Mouse (Mus musculus): Measurements from ENCODE around the gene Tm4sf19. TPM values are rescaled to one million over a fixed set of nuclear protein-coding genes. Genes with fewer than 3 reads are reported as not detected.
A peak's percentile ranks its signal among the peaks of the same experiment; 100 is the strongest.

The Tm4sf19 gene
- 0.48 TPM in 1 of 2 replicates, not detected in the other for total RNA-seq (2014; rRNA removed)
- not detected in 2 replicates for polyA plus RNA-seq (2015; fragmentation: Nextera tagmentation; extraction: Ambion mirVana)

GRCm38 (mm10) chr16:32400267-32400666 is at the start of gene Tm4sf19:
TSS of gene Tm4sf19 (plus strand) at chr16:32400506.
- TF ChIP-seq CTCF (IDR thresholded peaks at IDR 0.05; ENCODE audit: low read depth): no peak
- Histone ChIP-seq H3K9ac (no peak within 1 kb of the TSS), H3K4me2 (ENCODE audit: low read depth) (no peak within 1 kb of the TSS), H3K36me3 (ENCODE audit: insufficient read depth) (no peaks in the 10 kb centered on the region), H3K27me3 (ENCODE audit: insufficient read depth, low read length) (no peaks in the 10 kb centered on the region), H3K4me1 (ENCODE audit: insufficient read depth) (no peaks in the 10 kb centered on the region), H3K9me3 (ENCODE audit: low read length) (no peaks in the 10 kb centered on the region), H3K27ac (ENCODE audit: low read depth, low read length) (no peak within 1 kb of the TSS), H3K4me3 (ENCODE audit: low read depth, low read length) (no peak within 1 kb of the TSS)
- DNase-seq (no peak), ATAC-seq (no peak)
- WGBS: 89% methylated on average over 7 of the region's 7 CpGs

GRCm38 (mm10) chr16:32350776-32351175 is 49.5 kb upstream of the Tm4sf19 start:
- Histone ChIP-seq H3K27ac (ENCODE audit: low read depth, low read length) (no peak overlapping the region), H3K4me1 (ENCODE audit: insufficient read depth) (no peaks in the 10 kb centered on the region), H3K36me3 (ENCODE audit: insufficient read depth) (peaks cover 15% of the 10 kb centered on the region), H3K27me3 (ENCODE audit: insufficient read depth, low read length) (no peaks in the 10 kb centered on the region), H3K9me3 (ENCODE audit: low read length) (no peaks in the 10 kb centered on the region), H3K4me3 (ENCODE audit: low read depth, low read length) (no peak overlapping the region), H3K4me2 (ENCODE audit: low read depth) (no peak overlapping the region), H3K9ac (no peak overlapping the region)
- ATAC-seq (no peak), DNase-seq (no peak)
- WGBS: 92% methylated on average over 3 of the region's 3 CpGs
- no peak for TF ChIP-seq CTCF (IDR thresholded peaks at IDR 0.05; ENCODE audit: low read depth)

- no peak for ATAC-seq
- 95% methylated on average over 2 of the region's 2 CpGs for WGBS
- no peaks in the 10 kb centered on the region for H3K9me3 ChIP-seq (ENCODE audit: low read length)
Observed at GRCm38 (mm10) chr16:32363530-32363929, 36.8 kb upstream of the Tm4sf19 start.

GRCm38 (mm10) chr16:32371351-32371750 is 29.0 kb upstream of the Tm4sf19 start:
- Histone ChIP-seq H3K27ac (ENCODE audit: low read depth, low read length) (no peak overlapping the region), H3K9me3 (ENCODE audit: low read length) (no peaks in the 10 kb centered on the region), H3K9ac (no peak overlapping the region), H3K27me3 (ENCODE audit: insufficient read depth, low read length) (no peaks in the 10 kb centered on the region), H3K4me2 (ENCODE audit: low read depth) (no peak overlapping the region), H3K4me1 (ENCODE audit: insufficient read depth) (no peaks in the 10 kb centered on the region), H3K36me3 (ENCODE audit: insufficient read depth) (peaks cover 26% of the 10 kb centered on the region), H3K4me3 (ENCODE audit: low read depth, low read length) (no peak overlapping the region)
- 88% methylated on average over 4 of the region's 4 CpGs for WGBS
- TF ChIP-seq CTCF (IDR thresholded peaks at IDR 0.05; ENCODE audit: low read depth): peak; percentile 50
- DNase-seq: no peak
- no peak for ATAC-seq

More at GRCm38 (mm10) chr16:32363530-32363929, 36.8 kb upstream of the Tm4sf19 start:
- TF ChIP-seq CTCF (IDR thresholded peaks at IDR 0.05; ENCODE audit: low read depth): no peak
- DNase-seq: no peak
- Histone ChIP-seq H3K4me1 (ENCODE audit: insufficient read depth) (no peaks in the 10 kb centered on the region), H3K27ac (ENCODE audit: low read depth, low read length) (no peak overlapping the region), H3K4me2 (ENCODE audit: low read depth) (no peak overlapping the region), H3K4me3 (ENCODE audit: low read depth, low read length) (no peak overlapping the region), H3K9ac (no peak overlapping the region), H3K27me3 (ENCODE audit: insufficient read depth, low read length) (no peaks in the 10 kb centered on the region), H3K36me3 (ENCODE audit: insufficient read depth) (peaks cover 8% of the 10 kb centered on the region)

- 92% methylated on average over 2 of the region's 2 CpGs for WGBS
- no peaks in the 10 kb centered on the region for H3K4me1 ChIP-seq (ENCODE audit: insufficient read depth)
- no peak for DNase-seq
- no peak for TF ChIP-seq CTCF (IDR thresholded peaks at IDR 0.05; ENCODE audit: low read depth)
- H3K9ac ChIP-seq: no peak overlapping the region
- no peak overlapping the region for H3K4me3 ChIP-seq (ENCODE audit: low read depth, low read length)
- no peak overlapping the region for H3K4me2 ChIP-seq (ENCODE audit: low read depth)
- H3K36me3 ChIP-seq (ENCODE audit: insufficient read depth): peaks cover 60% of the 10 kb centered on the region
- no peak overlapping the region for H3K27ac ChIP-seq (ENCODE audit: low read depth, low read length)
- ATAC-seq: no peak
- no peaks in the 10 kb centered on the region for H3K9me3 ChIP-seq (ENCODE audit: low read length)
- H3K27me3 ChIP-seq (ENCODE audit: insufficient read depth, low read length): no peaks in the 10 kb centered on the region
Observed at GRCm38 (mm10) chr16:32379575-32379974, 20.7 kb upstream of the Tm4sf19 start.

GRCm38 (mm10) chr16:32382901-32383300 is 17.4 kb upstream of the Tm4sf19 start:
- no peak for ATAC-seq
- no peaks in the 10 kb centered on the region for H3K27me3 ChIP-seq (ENCODE audit: insufficient read depth, low read length)
- no peaks in the 10 kb centered on the region for H3K4me1 ChIP-seq (ENCODE audit: insufficient read depth)
- no peak overlapping the region for H3K27ac ChIP-seq (ENCODE audit: low read depth, low read length)
- H3K4me3 ChIP-seq (ENCODE audit: low read depth, low read length): no peak overlapping the region
- DNase-seq: no peak
- peaks cover 53% of the 10 kb centered on the region for H3K36me3 ChIP-seq (ENCODE audit: insufficient read depth)
- no peaks in the 10 kb centered on the region for H3K9me3 ChIP-seq (ENCODE audit: low read length)
- no peak overlapping the region for H3K9ac ChIP-seq
- no peak for TF ChIP-seq CTCF (IDR thresholded peaks at IDR 0.05; ENCODE audit: low read depth)
- H3K4me2 ChIP-seq (ENCODE audit: low read depth): no peak overlapping the region

GRCm38 (mm10) chr16:32384885-32385284 is 15.4 kb upstream of the Tm4sf19 start:
- no peak overlapping the region for H3K27ac ChIP-seq (ENCODE audit: low read depth, low read length)
- no peak overlapping the region for H3K4me3 ChIP-seq (ENCODE audit: low read depth, low read length)
- H3K4me2 ChIP-seq (ENCODE audit: low read depth): no peak overlapping the region
- no peak for TF ChIP-seq CTCF (IDR thresholded peaks at IDR 0.05; ENCODE audit: low read depth)
- H3K9ac ChIP-seq: no peak overlapping the region
- 91% methylated on average over 2 of the region's 2 CpGs for WGBS
- H3K36me3 ChIP-seq (ENCODE audit: insufficient read depth): peaks cover 37% of the 10 kb centered on the region
- no peaks in the 10 kb centered on the region for H3K27me3 ChIP-seq (ENCODE audit: insufficient read depth, low read length)
- no peaks in the 10 kb centered on the region for H3K4me1 ChIP-seq (ENCODE audit: insufficient read depth)
- ATAC-seq: no peak
- no peaks in the 10 kb centered on the region for H3K9me3 ChIP-seq (ENCODE audit: low read length)
- no peak for DNase-seq
